Mouse (Mus musculus): ENCODE results near the gene Ykt6.
"Not testable (repeated sequence)": the region's sequence is repeated elsewhere in the genome, so short reads cannot be mapped to it uniquely, and the experiment has no call there.

Ykt6 gene

DNA sequence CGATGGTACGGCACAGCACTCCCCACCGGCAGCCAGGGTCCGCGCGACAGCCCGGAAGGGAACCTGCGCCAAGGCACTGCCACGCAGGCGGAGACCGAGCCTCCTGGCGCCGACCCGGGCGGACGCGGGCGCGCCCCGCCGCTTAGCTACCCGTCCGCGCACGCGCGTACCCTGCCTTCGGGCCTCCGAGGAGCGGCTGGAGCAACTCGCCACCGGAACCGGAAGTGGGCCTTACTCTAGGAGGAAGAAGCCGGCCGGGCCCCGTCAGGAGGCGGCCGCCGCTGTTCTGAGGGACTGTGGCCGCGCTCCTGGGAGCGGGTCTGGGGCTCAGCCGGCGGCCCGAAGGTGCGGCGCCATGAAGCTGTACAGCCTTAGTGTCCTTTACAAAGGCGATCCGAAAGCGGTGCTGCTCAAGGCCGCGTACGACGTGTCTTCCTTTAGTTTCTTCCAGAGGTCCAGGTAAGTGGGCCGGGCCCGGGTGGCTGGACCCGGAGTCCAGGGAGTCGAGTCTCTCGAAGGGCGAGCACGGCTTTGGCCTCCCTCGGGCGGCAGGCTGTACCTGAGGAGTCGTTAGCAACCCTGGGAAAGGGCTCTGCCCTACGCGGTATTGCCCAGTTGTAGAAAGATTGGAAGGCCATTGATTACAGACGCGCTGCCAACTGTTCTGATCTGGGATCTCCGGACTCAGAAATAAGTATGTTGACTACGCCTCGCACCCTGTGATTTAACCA is at the start of gene Ykt6:
Ykt6 (plus strand) TSS at position 148 of the 731 bp plus-strand sequence.
- peak; percentile 89 for DNase-seq (ENCODE audit: low read depth, low spot score)

GRCm38 (mm10) chr11:5905778-5906518 is 49.5 kb upstream of the Ykt6 start:
- DNase-seq (ENCODE audit: low read depth, low spot score) = no peak

DNA sequence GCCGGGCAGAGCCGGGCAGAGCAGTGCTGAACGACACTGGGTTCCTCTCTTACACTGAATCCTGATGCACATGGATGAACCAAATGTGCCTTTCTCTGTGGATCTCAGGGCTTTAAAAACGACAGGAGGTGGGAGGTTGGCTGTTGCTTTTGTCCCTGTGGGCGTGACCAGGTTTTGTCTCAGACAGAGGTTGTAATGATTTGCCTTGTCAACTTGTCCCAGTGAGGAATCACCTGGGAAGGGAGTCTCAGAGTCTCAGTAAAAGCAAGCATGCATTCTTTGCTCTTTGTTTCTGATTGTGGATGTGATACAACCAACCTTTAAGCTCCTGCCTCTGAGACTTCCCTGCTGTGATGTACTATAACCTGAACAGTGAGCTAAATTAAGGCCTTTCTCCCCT is 48.4 kb upstream of the Ykt6 start:
- no peak for DNase-seq (ENCODE audit: low read depth, low spot score)

- DNase-seq (ENCODE audit: low read depth, low spot score) = no peak
These were observed 46.9 kb upstream of the Ykt6 start for GRCm38 (mm10) chr11:5908642-5909041.

DNA sequence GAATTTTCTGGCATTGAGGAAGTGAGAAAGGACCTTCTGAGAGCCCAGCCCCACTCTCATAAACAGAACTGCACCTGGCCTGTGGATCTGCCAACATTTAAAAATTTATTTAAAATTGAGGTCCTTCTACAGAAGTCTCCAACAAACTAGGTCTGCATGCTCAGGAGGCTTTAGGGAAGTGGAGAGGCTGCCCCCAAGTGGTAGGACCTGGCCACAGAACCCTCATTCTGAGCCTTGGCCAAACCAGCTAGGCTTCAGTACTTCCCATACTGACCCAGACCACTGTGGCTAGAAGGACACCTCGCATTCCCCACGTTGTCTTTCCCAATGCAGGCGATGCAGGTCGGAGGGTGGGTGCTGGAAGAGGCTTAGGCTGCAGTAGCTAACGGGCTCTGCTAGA is 42.9 kb upstream of the Ykt6 start:
- DNase-seq (ENCODE audit: low read depth, low spot score) = peak; percentile 21

DNA sequence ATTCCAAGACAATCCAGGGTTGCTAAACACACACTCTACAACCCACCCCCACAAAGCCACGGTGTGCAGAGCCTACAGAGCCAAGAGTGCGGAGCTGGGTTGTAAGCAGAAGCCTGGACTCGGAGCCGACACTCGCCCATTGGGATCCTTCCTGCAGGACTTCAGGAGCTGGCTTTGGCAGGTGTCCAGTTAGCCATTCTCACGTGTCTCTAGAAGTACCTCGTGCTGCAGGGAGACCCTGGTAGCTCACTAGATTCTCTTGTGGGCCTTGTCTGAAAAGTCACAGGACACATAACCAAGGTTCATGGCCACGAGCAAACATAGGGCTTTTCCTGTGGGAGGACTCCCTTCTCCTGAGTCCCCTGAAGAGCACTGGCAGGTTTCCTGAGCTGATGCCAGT is 42.2 kb upstream of the Ykt6 start:
- no peak for DNase-seq (ENCODE audit: low read depth, low spot score)

DNA sequence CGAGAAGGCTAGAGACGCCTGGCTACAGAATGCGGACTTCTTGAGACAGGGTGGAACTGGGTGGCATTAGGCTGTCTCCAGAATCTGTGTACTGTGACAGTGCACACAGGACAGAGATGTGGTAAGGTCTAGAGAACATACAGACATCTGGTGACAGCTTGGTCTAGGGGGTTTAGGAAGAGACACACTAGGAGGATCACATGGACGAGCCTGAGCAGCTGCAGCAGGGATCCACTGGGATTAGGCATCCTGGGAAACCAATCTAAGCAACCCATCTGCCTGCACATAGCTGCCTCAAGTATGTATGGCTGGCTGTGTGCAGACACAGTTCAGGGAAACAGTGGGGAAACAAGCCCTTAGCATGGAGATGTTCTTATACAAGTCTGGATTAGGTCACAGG is 41.6 kb upstream of the Ykt6 start:
- no peak for DNase-seq (ENCODE audit: low read depth, low spot score)

- no peak for DNase-seq (ENCODE audit: low read depth, low spot score)
These were observed 40.6 kb upstream of the Ykt6 start for GRCm38 (mm10) chr11:5914940-5915339.

- DNase-seq (ENCODE audit: low read depth, low spot score) = no peak
These were observed 39.9 kb upstream of the Ykt6 start for GRCm38 (mm10) chr11:5915429-5916177.

- DNase-seq (ENCODE audit: low read depth, low spot score) = no peak
These were observed 39.3 kb upstream of the Ykt6 start for GRCm38 (mm10) chr11:5916178-5916548.

DNA sequence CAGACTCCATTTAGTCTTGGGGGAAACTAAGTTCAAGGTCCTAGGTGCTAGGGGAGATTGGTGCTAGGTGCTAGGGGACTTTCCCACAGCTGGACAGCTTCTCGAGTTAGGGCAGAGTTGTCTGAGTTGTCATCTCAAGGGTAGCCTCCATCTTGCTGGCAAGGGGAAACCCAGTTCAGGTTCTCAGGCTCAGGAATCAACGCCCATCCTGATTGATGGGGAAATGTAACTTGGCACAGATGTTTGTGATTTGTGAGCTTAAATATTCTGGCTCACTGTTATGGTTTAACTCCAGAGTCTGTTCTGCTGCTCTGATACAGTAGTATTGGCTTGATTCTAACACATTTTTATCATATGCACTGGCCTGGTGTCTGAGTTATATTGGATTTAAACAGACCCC is 37.4 kb upstream of the Ykt6 start:
- no peak for DNase-seq (ENCODE audit: low read depth, low spot score)

DNA sequence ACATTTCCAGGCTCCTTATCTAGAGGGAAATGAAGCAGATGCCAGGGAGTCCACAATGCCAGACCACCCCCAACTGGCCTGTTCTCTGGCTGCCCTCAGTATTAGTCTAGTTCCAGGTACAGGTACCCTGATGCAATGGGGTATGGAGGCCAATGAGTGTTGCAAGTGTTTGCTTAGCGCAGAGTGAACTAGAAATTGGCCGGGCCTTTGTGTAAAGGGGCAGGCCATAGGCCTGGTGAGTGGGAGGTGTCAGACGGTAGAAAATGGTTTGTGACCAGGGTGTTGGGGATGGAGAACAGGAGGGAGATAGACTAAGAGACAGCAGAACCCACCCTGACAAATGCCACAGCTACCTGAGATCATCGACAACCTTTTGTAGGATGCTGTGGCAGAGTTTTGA is 35.9 kb upstream of the Ykt6 start:
- no peak for DNase-seq (ENCODE audit: low read depth, low spot score)

DNA sequence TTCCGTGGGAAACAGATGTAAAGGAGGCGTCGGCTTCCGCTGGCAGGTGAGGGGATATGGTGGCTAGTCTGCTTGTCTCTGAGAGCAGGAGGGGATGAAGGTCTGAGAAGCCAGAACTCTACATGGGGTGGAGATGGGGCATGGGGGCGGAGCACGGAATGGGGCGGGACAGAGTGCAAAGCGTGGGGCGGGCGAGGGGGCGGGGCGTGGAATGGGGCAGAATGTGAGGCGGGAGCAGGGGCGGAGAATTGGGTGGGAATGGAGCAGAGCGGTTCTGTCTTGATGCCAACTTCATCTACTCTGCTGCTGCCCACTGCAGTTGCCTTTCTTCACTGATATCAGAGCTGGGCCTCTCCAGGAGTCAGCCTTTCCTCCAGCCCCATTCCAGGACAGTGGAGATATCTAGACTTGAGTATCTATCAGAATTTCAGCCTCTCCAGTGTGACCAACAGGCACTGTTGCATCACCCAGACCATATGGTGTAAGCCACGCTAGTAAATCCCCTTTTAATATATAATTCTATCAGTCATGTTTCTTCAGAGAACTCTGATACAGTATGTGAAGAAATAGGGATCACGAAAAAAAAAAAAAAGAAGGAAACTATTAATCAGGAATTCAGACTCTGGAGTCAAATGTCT is 35.1 kb upstream of the Ykt6 start:
- DNase-seq (ENCODE audit: low read depth, low spot score) = peak; percentile 30

GRCm38 (mm10) chr11:5924699-5925098 is 30.8 kb upstream of the Ykt6 start:
- DNase-seq (ENCODE audit: low read depth, low spot score) = no peak

- no peak for DNase-seq (ENCODE audit: low read depth, low spot score)
These were observed 28.7 kb upstream of the Ykt6 start for GRCm38 (mm10) chr11:5926696-5927220.

- DNase-seq (ENCODE audit: low read depth, low spot score) = no peak
These were observed 24.9 kb upstream of the Ykt6 start for GRCm38 (mm10) chr11:5930578-5930977.

- DNase-seq (ENCODE audit: low read depth, low spot score) = not testable (repeated sequence)
These were observed 23.5 kb upstream of the Ykt6 start for GRCm38 (mm10) chr11:5931947-5932346.

DNA sequence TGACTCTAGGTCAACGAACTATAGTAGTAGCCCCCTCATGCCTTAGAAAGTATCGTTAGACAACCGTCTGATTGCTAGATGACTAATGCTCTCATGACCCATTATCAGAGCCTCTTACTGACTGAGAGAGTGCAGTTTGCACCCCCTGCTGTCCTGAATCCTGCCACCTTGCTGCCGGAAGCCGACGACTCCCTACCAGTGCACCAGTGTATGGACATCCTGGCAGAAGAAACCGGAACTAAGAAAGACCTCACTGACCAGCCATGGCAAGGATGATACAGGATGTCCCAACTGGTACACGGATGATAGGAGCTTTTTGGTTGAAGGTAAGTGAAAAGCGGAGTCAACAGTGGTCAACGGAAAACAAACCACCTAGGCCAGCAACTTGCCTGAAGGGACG is 21.0 kb upstream of the Ykt6 start:
- not testable (repeated sequence) for DNase-seq (ENCODE audit: low read depth, low spot score)

GRCm38 (mm10) chr11:5942966-5943365 is 12.5 kb upstream of the Ykt6 start:
- no peak for DNase-seq (ENCODE audit: low read depth, low spot score)

DNA sequence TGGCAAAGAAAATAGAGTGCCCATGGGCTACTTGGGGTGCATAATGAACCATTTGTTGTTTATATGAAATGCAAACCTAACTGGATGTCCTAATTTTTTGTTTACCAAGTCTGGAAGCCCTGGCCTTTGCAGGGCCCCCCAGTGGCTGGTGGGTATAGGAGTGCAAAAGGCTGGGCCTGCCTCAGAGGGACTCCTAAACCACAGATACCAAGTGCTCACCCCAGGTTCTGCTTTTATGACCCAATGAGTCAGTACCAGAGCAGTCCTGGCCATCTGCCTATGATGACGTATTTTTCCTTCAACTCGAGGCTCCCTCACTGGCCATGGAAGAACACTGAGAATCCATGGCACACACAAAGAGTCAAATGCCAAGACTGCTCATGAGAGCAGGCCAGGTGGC is 10.4 kb upstream of the Ykt6 start:
- no peak for DNase-seq (ENCODE audit: low read depth, low spot score)

GRCm38 (mm10) chr11:5947796-5948195 is 7.7 kb upstream of the Ykt6 start:
- no peak for DNase-seq (ENCODE audit: low read depth, low spot score)

Measured in CD4-positive helper T cell, adult 2 months (primary cell).